Mouse (Mus musculus) kidney, embryonic 14.5 days (tissue): ENCODE data around the gene Abcc10. TPM values are rescaled to one million over a fixed set of nuclear protein-coding genes. Genes with fewer than 3 reads are reported as not detected.
A peak's percentile ranks its signal among the peaks of the same experiment; 100 is the strongest.

Experiments
- ATAC-seq: fragments of 200-750 bp; cut with Nextera tagmentation; 2 replicates; pipeline ENCODE4 v1.8.0; 2017; ENCODE audit warnings: moderate number of reproducible peaks, mild to moderate bottlenecking, moderate TSS enrichment, moderate library complexity; ENCODE audit not compliant: low FRiP score, low TSS enrichment
- H3K27ac ChIP-seq: fragments of 300-500 bp; sonication (generic); 2 replicates; pipeline ENCODE4 v1.5.1; 2014; ENCODE audit warnings: low read depth, mild to moderate bottlenecking, low read length, moderate library complexity, mixed read lengths
- H3K27me3 ChIP-seq: fragments of 300-500 bp; sonication (generic); 2 replicates; pipeline ENCODE4 v1.6.1; 2014; ENCODE audit warnings: mild to moderate bottlenecking, low read length; ENCODE audit not compliant: control insufficient read depth, insufficient read depth
- H3K36me3 ChIP-seq: fragments of 300-500 bp; sonication (generic); 2 replicates; pipeline ENCODE4 v1.6.1; 2014; ENCODE audit warnings: low read length, mixed read lengths; ENCODE audit not compliant: control insufficient read depth, insufficient read depth
- H3K4me1 ChIP-seq: fragments of 300-500 bp; sonication (generic); 2 replicates; pipeline ENCODE4 v1.6.1; 2014; ENCODE audit warnings: low read length, mixed read lengths; ENCODE audit not compliant: control insufficient read depth, insufficient read depth
- H3K4me2 ChIP-seq: fragments of 300-500 bp; sonication (generic); replicated peaks from 2 replicates; pipeline ENCODE4 v1.6.1; 2014; ENCODE audit warnings: low read depth, mild to moderate bottlenecking, low read length
- H3K4me3 ChIP-seq: fragments of 300-500 bp; sonication (generic); 2 replicates; pipeline ENCODE4 v1.5.1; 2014; ENCODE audit warnings: mild to moderate bottlenecking, low read length
- H3K9ac ChIP-seq: fragments of 300-500 bp; sonication (generic); 2 replicates; pipeline ENCODE4 v1.6.1; 2014; ENCODE audit warnings: low read depth, mild to moderate bottlenecking, low read length, moderate library complexity
- H3K9me3 ChIP-seq: fragments of 300-500 bp; sonication (generic); 2 replicates; pipeline ENCODE4 v1.6.1; 2016; ENCODE audit warnings: low read length; ENCODE audit not compliant: control insufficient read depth
- WGBS: fragments of 180-500 bp; shearing (Covaris S2); extraction: QIAGEN DNeasy Blood & Tissue Kit; methylation state at CpG from one replicate; pipeline ENCODE4 v1.1.7; 2014; 5-methylcytosine and 5-hydroxymethylcytosine counted together
- polyA plus RNA-seq: library from polyadenylated mRNA; unstranded; fragments of >200 nt; fragmentation: Nextera tagmentation; extraction: Ambion mirVana; gene quantifications from 2 replicates; pipeline ENCODE4 v1.2.1, GENCODE M21; 2014

Gene Abcc10
- polyA plus RNA-seq, 1 experiment from 2014 or later, result 4.6 TPM

GRCm38 (mm10) chr17:46258279-46259053 is 69.7 kb downstream of the Abcc10 start:
- no peak for ATAC-seq
- Histone ChIP-seq H3K9me3 (no peaks in the 10 kb centered on the region), H3K4me2 (no peak overlapping the region), H3K4me3 (no peak overlapping the region), H3K4me1 (peaks cover 5% of the 10 kb centered on the region; the same call in 1 of the 2 replicates), H3K9ac (no peak overlapping the region), H3K27ac (no peak overlapping the region), H3K27me3 (peaks cover 13% of the 10 kb centered on the region), H3K36me3 (peaks cover 64% of the 10 kb centered on the region)
- 77% methylated on average over 30 of the region's 30 CpGs for WGBS

DNA sequence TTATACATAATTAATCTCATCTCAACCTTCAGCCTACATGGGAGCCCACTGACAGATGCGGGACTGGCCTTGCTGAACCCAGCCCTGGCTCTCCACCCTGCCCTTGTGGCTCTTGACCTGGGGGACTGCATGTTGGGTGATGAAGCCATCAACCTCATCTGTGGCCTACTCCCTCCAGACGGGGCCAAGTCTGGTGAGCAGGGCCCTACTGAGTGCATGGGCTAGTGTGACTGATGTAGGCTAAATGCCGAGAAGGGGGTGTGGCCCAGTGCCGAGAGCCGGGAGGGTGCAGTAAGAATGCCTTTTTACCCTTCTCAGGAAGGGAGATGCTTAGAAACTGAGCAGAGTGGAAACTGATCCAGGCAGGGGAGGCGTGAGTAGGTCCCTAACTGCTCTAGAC is 73.0 kb downstream of the Abcc10 start:
- Histone ChIP-seq H3K9ac (no peak overlapping the region), H3K27ac (no peak overlapping the region), H3K4me3 (no peak overlapping the region), H3K9me3 (no peaks in the 10 kb centered on the region), H3K36me3 (peaks cover 53% of the 10 kb centered on the region), H3K4me2 (no peak overlapping the region), H3K4me1 (peaks cover 9% of the 10 kb centered on the region; the same call in 1 of the 2 replicates), H3K27me3 (peaks cover 13% of the 10 kb centered on the region)
- WGBS, result 29% methylated on average over 6 of the region's 6 CpGs
- no peak for ATAC-seq

DNA sequence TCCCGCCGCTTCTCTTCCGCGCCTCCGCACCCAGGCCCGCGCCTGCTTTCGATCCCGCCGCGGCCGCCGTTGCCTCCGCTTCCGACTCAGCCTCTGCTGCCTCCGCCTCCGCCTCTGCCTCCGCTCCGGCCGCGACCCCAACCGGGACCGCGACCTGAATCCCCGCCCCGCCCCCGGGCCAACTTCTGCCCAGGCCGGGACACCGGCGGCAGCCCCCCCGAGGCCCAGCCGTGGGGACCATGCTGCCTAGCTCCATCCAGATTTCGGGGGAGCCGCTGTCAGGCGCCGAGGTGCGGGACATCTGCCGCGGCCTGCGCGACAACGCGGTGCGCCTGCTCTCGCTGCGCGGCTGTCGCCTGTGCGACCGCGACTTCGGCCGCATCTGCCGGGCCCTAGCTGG is 74.0 kb downstream of the Abcc10 start:
- Histone ChIP-seq H3K36me3 (peaks cover 53% of the 10 kb centered on the region), H3K27me3 (peaks cover 13% of the 10 kb centered on the region), H3K4me2 (peak overlapping the region; percentile 99), H3K4me1 (peaks cover 11% of the 10 kb centered on the region; the same call in 1 of the 2 replicates), H3K27ac (no peak overlapping the region), H3K4me3 (peak overlapping the region; percentile 68), H3K9me3 (no peaks in the 10 kb centered on the region), H3K9ac (peak overlapping the region; percentile 63)
- WGBS, result under 1% methylated on average over 47 of the region's 54 CpGs
- ATAC-seq, result peak; percentile 21; the same call in 1 of the 2 replicates

DNA sequence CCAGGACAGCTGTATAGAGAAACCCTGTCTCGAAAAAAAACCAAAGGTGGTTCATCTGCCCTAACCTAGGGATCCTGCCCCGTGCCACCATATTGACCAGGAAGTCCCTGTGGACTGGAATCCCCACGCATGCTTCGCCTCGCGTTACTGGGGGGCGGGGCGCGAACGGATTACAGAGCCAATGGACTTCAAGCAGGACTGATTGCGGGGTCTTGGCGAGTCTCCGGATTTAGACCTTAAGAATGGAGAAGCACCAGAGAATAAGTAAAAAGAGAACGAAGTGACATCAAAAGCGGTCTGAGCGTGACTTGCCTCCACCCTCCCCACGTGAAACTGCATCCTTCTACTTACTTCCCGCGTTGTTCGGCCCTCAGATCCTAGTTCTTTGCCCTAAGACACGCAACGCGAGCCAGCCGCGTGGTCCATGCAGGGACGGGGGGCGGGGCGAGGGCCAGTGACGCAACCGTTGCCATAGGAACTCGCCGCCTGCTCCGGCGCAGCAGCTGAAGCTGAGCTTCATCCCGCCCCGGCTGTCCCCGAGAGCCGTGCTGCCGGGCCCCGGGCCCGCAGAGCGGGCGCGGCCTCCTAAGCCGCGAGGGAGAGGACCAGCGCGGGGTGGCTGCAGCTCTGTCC is 74.6 kb downstream of the Abcc10 start, which contains the start of gene Lrrc73:
Lrrc73 (plus strand) TSS at position 80 of the 633 bp plus-strand sequence.
- H3K4me2 ChIP-seq, result peak within 1 kb of the TSS; percentile 99
- 2% methylated on average over 46 of the region's 48 CpGs for WGBS
- H3K4me1 ChIP-seq, result peaks cover 17% of the 10 kb centered on the region
- peak within 1 kb of the TSS; percentile 63 for H3K9ac ChIP-seq
- peak; percentile 77 for ATAC-seq
- H3K36me3 ChIP-seq, result peaks cover 49% of the 10 kb centered on the region
- H3K9me3 ChIP-seq, result no peaks in the 10 kb centered on the region
- peaks cover 13% of the 10 kb centered on the region for H3K27me3 ChIP-seq
- no peak within 1 kb of the TSS for H3K27ac ChIP-seq
- H3K4me3 ChIP-seq, result peak within 1 kb of the TSS; percentile 68

Other genes starting within 250 kb of the Abcc10 start
- gene Mrps18a, start 217.4 kb downstream of the Abcc10 start, polyA plus RNA-seq, result 149 and 164 TPM in 2 replicates
- gene Rsph9, start 184.1 kb downstream of the Abcc10 start, polyA plus RNA-seq, result 14.4 and 14.8 TPM in 2 replicates
- gene Mad2l1bp, start 174.8 kb downstream of the Abcc10 start, polyA plus RNA-seq, result 34.2 and 34.6 TPM in 2 replicates
- gene Gtpbp2, start 167.3 kb downstream of the Abcc10 start, polyA plus RNA-seq, result 35.6 and 36.0 TPM in 2 replicates
- gene Polh, start 125.7 kb downstream of the Abcc10 start, polyA plus RNA-seq, result 9.3 and 15.6 TPM in 2 replicates
- gene Xpo5, start 125.6 kb downstream of the Abcc10 start, polyA plus RNA-seq, result 36.6 and 61.5 TPM in 2 replicates
- gene Polr1c, start 80.3 kb downstream of the Abcc10 start, polyA plus RNA-seq, result 114 and 120 TPM in 2 replicates
- gene Yipf3, start 80.3 kb downstream of the Abcc10 start, polyA plus RNA-seq, result 102 and 106 TPM in 2 replicates
- gene Lrrc73, start 74.8 kb downstream of the Abcc10 start, polyA plus RNA-seq, result 0.54 and 0.92 TPM in 2 replicates
- 38.5 and 39.4 TPM in 2 replicates for gene Tjap1, start 45.3 kb downstream of the Abcc10 start, polyA plus RNA-seq
- gene Dlk2, start 30.9 kb downstream of the Abcc10 start, polyA plus RNA-seq, result not detected in 2 replicates
- 12.1 and 18.3 TPM in 2 replicates for gene Zfp318, start 55.4 kb upstream of the Abcc10 start, polyA plus RNA-seq
- 0.38 and 0.60 TPM in 2 replicates for gene Crip3, start 100.6 kb upstream of the Abcc10 start, polyA plus RNA-seq
- not detected in 2 replicates for gene Slc22a7, start 110.1 kb upstream of the Abcc10 start, polyA plus RNA-seq
- 0.04 and 0.11 TPM in 2 replicates for gene Ttbk1, start 159.3 kb upstream of the Abcc10 start, polyA plus RNA-seq
- gene Dnph1, start 168.4 kb upstream of the Abcc10 start, polyA plus RNA-seq, result 67.9 and 71.2 TPM in 2 replicates
- gene Cul9, start 218.0 kb upstream of the Abcc10 start, polyA plus RNA-seq, result 3.0 and 4.8 TPM in 2 replicates
- 10.3 and 12.8 TPM in 2 replicates for gene Srf, start 227.8 kb upstream of the Abcc10 start, polyA plus RNA-seq